Mouse (Mus musculus) granulocyte monocyte progenitor cell, adult 5-6 weeks (primary cell): ENCODE measurements around the gene Ankrd23. TPM values are rescaled to one million over a fixed set of nuclear protein-coding genes. Genes with fewer than 3 reads are reported as not detected.

ENCODE experiments used
- ATAC-seq: replicated peaks from 2 replicates; pipeline ENCODE4 v1.8.0; 2016; ENCODE audit warnings: mild to moderate bottlenecking, moderate TSS enrichment, inconsistent platforms; ENCODE audit not compliant: poor library complexity, severe bottlenecking
- total RNA-seq, 2 experiments: library from RNA; stranded (forward) in 1 of 2; stranded (reverse) in 1 of 2; fragments of 200-712, 200-1000 nt in 1 of 2; fragments of >200 nt in 1 of 2; fragmentation: Nextera tagmentation in 1 of 2; gene quantifications; 2 replicates each; pipeline ENCODE4 v1.2.3; 2014 to 2017

Gene Ankrd23
- total RNA-seq, 2 experiments from 2014 or later, result 5.8 to 7.0 TPM

DNA sequence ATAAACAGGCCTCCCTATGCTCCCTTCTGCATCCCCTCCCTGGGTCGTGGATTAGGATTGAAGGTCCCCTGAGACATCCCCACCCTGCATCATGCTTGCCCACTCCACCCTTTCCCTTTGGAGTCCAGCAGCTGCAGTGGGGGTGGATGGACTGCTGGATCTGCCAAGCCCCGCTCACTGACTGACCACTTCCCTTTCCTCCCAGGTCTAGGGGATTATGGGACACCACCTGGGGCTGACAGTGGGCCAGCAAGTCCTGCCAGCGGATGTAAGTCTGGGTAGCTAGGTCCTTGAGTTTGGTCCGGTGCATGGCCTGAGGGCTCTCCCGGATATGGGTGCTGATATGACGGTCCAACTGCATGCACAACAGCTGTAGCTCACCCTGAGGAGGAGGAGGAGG lies 27.4 kb upstream of the Ankrd23 start:
- ATAC-seq, result 0 out of 2 replicates have a peak, but pooled peaks have one; percentile 7

DNA sequence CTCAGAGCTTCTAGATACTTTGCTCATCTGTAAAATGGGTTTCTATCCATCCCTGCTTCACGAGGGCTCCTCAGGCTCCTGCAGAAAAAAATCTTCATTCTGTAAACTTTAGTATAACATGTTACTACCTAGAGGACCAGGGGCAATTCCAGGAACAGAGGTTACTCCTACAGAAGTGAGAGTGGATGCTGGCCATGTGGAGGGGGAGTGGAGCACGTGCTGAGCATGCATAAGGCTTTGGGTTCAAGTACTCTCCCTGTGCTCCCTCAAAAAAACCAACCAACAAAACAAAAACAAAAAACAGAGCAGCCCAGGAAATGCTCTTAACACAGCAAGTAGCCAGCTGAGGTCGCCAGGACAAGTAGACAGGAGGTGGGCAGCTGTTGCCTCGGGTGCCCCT lies 26.9 kb upstream of the Ankrd23 start:
- no peak for ATAC-seq

DNA sequence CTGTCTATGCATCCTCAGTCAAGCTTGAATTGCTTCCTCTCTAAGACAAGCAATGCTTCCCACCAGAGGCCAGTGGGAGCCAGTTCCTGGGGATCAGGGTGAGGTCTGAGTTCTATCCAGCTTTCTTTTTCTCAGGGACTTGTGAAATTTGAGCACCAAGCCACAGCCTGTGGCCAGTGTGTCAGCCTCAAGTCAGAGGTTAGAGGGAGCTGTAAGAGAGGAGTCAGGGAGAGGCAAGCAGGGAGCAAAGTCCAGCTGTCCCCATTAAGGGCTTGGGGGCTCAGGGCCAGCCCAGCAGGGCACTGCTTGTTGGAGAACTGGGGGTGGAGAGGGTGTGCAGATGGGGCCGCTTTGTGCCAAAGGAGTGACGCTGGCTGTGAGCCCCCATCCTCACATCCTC lies 26.5 kb upstream of the Ankrd23 start:
- ATAC-seq, result no peak

DNA sequence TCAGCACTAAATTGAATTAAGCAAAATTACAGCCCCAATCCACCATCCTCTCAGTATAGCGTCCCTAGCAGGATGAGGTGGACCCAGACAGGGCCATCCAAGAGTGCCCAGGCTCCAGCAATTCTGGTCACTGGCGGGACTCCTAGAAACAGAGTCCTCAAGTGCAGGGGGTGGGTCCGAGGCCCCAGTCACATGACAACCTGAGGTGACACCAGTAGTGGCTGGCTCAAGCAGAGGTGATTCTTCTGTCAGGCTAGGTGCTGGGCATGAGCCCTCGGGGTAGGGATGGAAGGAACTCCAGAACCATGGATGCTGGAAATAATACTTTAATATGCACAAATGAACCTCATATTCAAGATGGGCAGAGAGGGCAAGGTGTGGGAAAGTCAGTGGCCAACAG lies 25.7 kb upstream of the Ankrd23 start:
- ATAC-seq, result no peak

DNA sequence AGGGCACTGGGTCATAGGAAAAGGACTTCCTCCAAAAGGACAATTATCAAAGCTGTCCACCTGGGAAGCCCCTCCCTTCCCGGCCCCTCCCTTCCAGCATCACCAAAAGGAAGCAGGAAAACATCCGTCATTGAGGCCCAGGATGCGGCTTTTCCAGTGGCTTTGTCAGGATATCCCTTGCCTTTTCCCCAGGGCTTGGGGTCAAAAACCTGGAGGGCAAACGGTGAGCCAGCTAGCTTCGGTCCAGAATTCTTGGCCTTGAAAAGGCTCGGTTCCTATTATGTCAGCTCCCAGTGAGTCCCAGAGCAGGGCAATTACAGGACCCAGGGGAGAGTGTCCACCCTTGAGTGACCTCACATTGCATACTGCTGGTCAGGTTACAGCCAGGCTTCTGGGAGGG lies 24.2 kb upstream of the Ankrd23 start:
- no peak for ATAC-seq

DNA sequence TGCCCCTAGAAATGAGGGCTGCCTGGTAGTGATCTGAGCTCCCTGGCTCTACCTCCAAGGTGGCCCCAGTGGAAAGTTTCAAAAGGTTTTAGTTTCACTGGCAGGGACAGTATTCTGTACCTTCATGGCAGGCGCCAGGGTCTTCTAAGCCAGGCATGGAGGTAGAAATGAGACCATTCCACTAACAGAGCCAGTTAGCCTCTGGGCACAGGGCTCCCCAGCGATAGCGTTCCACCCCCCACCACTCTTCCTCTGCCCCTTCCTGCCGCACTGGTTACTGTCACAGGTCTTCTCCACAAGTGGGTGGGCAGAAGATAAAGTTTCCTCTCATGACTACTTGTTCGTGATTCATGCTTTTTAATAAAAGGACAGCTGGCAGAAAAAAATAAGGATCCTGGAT lies 23.2 kb upstream of the Ankrd23 start:
- ATAC-seq, result no peak

DNA sequence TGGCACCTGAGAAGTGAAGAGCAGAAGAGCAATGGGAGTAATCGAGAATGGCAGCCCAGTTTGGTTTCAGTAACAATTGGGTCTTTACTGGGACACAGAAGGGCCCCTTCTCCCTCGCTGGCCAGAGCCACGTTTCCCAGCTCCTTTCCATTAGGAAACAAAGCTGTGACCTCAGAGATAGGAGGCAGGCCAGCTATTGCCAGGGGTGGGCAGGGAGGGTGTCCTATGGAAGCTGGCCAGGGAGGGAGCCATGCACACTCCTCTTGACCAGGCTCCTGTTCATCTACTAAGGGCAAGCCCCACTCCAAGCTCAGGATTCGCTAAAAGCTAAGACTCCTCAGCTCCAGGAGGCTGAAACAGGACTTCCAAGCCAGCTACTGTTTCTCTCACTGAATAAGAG lies 22.6 kb upstream of the Ankrd23 start:
- no peak for ATAC-seq

DNA sequence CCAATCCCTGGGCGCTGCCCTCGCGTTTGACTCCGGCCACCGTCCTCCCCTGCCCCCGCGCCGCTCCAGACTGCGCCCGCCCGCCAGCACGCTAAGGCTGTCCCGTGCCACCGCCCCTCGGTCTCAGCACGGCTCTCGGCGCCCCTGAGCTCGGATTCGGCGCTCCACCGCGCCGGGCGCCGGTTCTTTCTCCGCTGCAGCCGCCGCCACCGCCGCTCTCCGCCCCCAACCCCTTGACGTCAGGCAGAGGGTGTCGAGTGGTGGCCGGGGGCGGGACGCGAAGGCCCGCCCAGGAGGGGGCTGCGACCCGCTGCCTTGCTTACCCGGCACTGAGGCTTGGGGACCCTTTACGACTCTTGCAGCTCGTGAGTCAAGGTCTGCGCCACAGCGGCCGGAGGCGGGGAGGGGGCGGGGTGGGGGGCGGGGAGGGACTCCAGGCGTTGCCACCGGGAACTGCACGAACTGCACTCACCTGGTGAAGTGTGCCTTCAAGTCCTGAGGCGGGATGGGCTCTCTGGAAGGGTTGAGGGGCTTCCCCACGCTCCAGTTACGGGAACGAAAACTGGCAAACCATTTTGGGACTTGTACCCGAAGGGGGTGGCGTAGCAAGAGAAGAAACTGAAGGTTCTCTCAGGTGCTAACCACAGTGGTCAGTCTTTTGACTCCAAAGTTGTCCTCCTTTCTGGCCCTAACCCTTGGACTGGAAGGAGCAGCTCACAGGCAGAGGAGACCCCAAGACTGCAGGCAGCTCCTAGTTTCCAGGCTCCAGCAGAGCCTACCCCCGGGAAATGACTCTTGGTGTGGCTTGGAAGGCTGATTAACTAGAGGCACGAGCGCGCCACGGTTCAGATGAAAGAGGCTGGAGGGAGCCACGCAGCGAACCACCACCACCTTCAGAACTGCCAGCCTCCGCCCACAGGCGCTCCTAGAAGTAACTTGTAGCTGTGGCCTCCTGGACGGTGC lies 21.6 kb upstream of the Ankrd23 start, which contains the start of gene Sema4c:
Sema4c (minus strand) TSS at position 319 of the 963 bp plus-strand sequence.
- peak; percentile 12 for ATAC-seq

DNA sequence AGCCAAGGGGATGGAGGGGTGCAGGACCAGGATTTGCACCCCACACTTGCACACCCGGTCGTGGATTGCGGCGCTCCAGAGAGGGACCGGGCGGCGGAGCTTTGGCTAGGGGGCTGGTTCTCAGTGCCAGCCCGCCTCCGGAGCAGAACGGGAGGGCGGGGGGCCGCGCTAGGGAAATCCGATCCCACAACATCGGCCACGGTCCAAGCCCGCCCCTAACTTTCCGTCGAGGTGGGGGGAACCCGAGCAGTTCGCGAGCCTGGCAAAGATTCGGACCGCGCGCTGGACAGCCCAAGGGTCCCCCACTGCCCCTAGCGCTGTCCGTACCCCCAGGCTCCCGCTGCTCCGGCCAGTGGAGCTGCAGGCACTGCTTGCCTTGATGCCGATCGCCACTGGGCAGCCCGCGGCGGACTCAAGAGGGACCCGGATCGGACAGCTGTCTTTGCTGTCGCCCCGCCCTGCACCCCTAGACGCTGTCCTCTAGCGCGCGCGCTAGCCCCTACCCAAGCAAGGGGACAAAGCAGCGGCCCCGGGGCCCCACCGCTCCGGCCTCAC lies 20.9 kb upstream of the Ankrd23 start:
- ATAC-seq, result peak; percentile 25

DNA sequence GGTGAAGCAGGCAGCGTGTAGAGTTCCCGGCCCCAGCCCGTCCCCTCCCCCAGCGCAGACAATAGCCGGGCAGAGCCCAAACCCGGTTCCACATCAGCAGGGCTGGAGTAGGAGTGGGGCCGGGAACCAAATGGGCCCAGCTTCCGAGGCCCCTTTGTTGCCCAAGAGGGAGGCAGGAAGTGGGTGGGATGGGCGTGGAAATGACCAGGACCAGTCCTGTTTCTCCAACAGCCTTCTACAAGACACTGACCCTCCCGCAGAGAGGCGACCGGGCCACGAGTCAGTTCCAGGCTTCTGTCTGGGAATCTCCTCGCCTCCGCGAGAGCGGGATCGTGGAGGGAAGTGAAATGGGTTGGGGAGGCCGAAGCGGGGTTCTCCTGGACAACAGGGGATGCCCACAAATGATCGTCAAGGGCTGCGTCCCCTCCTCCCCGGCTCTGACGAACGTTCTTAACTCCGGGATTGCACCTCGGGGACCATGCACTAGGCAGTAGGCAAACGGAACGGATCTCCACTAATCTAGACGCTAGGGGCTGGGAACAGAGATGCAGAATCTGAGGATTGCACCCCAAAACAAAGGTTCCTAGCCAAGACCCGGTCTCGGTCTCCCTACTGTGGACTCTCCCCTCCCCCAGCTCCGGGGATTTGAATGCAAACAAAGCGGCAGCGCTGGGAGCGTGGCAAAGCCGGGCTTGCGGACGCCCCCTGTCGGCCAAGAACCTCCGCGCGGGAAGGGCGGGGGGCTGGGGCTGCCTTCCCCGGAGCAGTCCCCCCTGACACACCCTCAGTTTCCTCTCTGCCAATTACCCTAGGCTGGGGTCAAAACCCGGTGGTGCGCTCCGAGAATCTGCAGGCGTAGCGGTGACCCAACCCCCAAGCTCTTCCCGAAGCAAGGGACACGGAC lies 20.1 kb upstream of the Ankrd23 start:
- ATAC-seq, result peak; percentile 68

DNA sequence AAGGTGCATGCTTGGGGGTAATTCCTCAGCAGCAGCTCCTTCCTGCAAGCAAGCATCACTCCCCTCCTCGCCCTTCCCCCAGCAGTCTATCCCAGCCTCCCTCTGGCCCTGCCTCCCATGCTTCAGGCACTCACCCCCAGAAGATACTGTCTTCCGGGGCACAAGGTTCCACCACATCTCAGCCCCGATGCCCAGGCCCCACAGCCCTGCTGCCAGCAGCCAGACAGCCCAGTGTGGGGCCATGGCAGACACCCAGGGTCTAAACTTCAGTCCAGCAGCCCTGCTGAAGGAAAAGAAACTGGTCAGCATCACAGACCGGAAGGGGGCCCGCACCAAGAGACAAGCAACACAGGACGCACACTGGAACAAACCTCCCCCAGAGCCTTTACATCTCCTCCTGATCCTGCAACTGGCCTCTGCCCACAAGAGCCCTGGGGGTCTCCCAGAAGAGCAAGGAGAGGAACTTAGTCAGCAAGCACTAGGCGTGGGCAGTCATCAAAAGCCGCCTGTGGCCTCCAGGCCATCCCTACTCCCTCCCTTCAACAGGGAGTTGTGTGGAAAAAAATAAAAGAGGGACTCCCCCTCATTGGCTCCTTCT lies 19.2 kb upstream of the Ankrd23 start:
- ATAC-seq, result no peak

DNA sequence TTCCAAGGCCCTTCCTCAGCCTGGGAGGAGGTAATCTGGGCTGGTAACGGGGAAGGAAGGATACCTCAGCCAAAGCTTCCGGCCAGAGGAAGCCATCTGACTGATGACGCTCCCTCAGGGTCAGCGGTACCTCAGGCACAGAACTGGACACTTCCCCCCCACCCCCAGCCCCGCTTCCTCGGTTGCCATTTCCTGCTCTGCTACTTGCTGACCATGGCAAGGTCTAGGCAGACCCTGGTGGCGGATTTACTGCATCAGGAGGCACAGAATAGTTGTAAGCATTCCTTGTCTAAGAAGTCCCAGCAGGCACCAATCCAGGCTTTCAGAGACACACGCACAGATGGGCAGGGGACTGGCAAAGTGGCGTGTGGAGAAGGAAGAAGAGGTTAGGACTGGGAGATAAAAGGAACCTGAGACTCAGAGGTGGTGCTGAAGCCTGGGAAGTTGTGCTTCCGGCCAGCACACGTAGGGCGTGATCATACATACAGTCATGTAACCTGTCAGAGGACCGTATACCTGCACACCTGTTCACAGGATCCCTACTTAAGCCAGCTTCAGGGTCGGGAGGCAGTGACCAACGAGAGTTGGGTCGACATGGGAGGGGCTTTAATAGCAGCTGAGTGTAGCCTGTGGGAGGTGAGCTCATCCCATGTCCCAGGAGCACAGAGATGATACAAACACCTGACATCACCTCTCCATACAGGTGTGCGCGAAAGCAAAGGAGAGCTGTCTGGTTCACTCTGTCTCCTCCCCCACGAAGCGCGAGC lies 18.1 kb upstream of the Ankrd23 start:
- ATAC-seq, result no peak

DNA sequence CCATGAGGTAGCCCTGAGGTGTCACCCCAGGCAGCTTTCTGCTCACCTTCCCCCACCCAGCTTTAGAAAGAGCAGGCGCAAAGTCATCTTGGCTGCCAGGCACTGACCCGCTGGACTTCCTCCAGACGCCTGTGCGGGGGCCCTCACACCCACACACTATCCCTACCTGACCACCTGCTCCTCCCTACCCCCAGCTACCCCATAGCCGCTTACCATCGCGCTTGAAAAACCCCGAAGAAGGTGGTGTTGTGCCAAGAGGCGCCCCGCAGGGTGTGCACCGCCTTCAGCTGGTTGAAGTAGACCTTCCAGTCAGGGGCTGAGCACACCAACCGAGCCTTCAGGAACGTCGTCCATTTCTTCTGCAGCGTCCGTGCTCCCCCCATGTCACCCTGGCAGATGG lies 15.8 kb upstream of the Ankrd23 start:
- ATAC-seq, result no peak

DNA sequence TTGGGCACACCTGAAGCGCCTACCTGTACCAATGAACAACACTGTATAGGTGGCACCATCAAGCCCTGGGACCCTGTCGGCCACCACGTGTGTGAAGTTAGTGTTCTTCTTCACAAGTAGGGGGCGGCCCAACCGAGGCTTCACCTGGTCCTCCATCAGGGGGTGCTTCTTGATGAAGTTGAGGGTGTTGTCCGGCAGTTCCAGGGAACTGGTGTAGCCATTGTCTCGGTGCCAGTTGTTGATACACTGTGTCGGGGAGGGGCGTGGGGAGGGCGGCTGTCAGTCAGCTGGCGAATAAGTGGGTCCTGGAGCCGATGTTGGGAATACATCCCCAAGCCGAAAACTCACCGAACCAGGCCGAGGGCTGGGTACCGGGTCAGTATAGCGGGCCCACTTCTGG lies 15.2 kb upstream of the Ankrd23 start:
- no peak for ATAC-seq

DNA sequence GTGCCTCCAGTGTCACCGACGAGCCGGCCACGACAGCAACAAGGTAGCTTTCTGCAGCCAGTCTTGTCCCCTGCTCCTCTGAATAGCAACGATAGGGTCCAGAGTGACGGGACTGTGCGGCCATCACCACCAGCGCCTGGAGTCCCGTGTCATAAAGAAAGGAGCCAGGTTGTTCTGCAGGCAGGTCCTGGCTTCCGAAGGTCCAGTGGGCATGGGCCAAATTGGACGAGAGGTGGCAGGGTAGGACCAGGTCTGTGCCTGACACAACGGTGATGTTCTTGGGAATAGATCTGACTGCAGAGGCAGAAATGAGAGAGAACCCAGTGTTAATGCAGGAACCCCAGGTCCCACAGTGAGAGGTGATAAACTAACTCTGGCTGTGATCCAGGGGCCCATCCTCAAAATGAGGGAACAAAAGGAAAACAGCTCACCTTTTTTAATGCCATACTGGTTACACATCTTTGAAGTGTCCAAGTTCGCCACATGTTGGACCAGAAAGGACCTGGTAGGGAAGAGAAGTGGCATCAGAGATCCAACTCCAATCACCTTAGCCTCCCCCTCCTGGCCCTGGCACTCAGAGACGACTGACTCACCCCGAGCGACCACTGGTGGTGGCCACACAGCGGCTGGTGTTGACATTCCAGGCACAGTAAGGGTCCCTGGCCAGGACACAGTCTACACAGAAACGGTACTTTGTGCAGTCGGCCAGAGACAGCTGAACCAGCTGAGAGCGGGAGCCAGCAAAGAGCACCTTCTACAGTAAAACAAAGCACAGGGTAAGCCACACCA lies 13.6 kb upstream of the Ankrd23 start:
- no peak for ATAC-seq

DNA sequence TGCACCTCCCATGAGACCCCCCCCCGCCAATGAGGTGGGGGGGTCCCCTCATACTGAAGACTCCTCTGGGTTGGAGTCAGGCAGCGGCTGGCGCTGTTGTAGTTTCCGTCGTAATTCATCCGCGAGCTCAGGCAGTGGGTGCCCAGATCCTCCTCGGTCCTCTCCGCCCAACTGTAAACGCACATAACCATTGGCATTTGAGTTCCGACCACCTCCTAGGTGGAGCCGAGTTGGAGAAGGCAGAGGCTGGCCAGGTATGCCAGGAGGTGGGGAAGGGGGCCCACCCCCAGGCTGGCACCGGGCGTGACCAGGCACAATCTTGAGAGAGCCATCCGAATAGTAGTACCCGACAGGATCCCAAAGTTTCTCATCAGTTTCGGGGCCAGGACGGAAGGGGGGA lies 12.8 kb upstream of the Ankrd23 start:
- ATAC-seq, result no peak

DNA sequence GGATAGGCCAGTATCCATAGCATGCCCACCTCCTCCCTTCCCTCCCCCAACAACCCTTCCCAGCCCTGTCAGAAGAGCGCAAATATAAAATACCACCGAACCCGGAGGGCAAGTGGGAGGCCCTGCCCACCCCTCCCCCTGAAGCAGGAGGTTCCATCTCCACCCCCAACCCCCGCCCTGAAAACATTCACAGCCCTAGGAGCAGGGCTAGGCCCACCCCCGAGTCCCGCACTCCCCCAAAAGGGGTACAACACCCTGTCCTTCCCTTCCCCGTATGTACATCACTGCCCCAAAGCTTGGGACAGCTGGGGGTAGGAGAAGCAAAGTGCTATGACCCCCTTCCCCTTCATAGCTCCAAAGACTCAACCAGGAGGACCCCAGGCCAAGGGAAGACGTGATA lies 12.1 kb upstream of the Ankrd23 start:
- ATAC-seq, result no peak

DNA sequence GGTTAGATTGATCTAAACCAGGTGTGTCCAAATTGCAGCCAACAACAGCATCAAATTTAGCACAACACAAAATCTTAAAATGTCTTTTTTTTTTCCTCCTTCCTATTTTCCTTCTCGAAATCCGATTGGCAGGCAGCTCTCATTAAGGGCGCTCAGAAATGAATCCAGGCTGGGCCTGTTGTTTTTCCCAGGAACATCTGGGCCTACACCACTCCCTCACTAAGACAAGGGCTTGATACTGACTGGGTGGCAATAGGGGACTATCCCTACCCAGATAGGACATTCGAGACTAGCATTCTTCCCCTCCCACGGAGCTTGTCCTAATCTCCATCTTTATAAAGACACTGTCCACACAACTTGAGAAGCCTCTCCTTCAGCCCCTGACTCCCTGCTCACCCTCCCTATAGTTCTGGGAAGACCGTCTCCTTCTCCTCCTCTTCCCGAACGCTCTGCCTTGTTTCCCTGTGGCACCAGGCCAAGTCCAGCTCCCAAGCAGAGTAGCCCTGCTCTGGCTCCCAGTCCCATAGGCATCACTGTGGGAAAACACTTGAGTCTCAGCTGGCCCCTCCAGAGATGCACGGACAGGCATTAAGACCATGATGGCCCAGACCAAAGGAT lies 11.4 kb upstream of the Ankrd23 start:
- ATAC-seq, result no peak
